Mouse (Mus musculus) CH12.LX (cell line): Measurements from ENCODE around the gene Acaa1a. TPM values are rescaled to one million over a fixed set of nuclear protein-coding genes. Genes with fewer than 3 reads are reported as not detected.

Experiments used
- DNase-seq: peaks from one replicate; pipeline ENCODE4 v3.0.0-alpha.2; 2013; ENCODE audit errors: extremely low read depth
- H3K27ac ChIP-seq: 2 replicates; pipeline ENCODE4 v1.5.1; 2012; ENCODE audit warnings: low read depth, mild to moderate bottlenecking, control low read depth, moderate library complexity; ENCODE audit not compliant: insufficient read depth
- H3K27me3 ChIP-seq: replicated peaks from 2 replicates; pipeline ENCODE3; 2012; ENCODE audit warnings: inconsistent platforms
- H3K36me3 ChIP-seq, 2 experiments: replicated peaks in 1 of 2; 2 replicates each; pipeline versions ENCODE3 to v1.6.1; 2012; ENCODE audit warnings: inconsistent platforms in 1 of 2, low read length in 1 of 2, mild to moderate bottlenecking in 1 of 2, mixed read lengths in 1 of 2, moderate library complexity in 1 of 2; ENCODE audit not compliant: control insufficient read depth in 1 of 2, insufficient read depth in 1 of 2
- H3K4me1 ChIP-seq, 2 experiments: 2 replicates each; pipeline ENCODE4 v1.6.1; 2012; ENCODE audit warnings: inconsistent platforms in 1 of 2, moderate library complexity in 1 of 2; ENCODE audit not compliant: insufficient read depth in 2 of 2, control insufficient read depth in 1 of 2
- H3K4me2 ChIP-seq: 2 replicates; pipeline ENCODE4 v1.6.1; 2012; ENCODE audit warnings: low read depth, mild to moderate bottlenecking, control low read depth; ENCODE audit not compliant: poor library complexity, insufficient read depth, severe bottlenecking
- H3K4me3 ChIP-seq, 3 experiments: fragments of 150-350 bp in 1 of 3; sonication (generic) in 1 of 3; replicated peaks in 1 of 3; 2 replicates each; pipeline versions ENCODE3 to v1.5.1; 2011 to 2012; ENCODE audit warnings: low read depth in 2 of 3, low read length in 2 of 3, mild to moderate bottlenecking in 2 of 3, moderate library complexity in 2 of 3, control low read depth in 1 of 3, improper control_type of control experiment in 1 of 3, inconsistent platforms in 1 of 3, mixed read lengths in 1 of 3; ENCODE audit not compliant: poor library complexity in 1 of 3
- H3K79me2 ChIP-seq: replicated peaks from 2 replicates; pipeline ENCODE4 v1.6.1; 2012; ENCODE audit warnings: mild to moderate bottlenecking, moderate library complexity; ENCODE audit not compliant: control insufficient read depth, poor library complexity, insufficient read depth, severe bottlenecking; ENCODE audit errors: extremely low read depth
- H3K9ac ChIP-seq: 2 replicates; pipeline ENCODE4 v1.6.1; 2012; ENCODE audit warnings: low read depth, mild to moderate bottlenecking, control low read depth, moderate library complexity; ENCODE audit not compliant: insufficient read depth
- H3K9me3 ChIP-seq: replicated peaks from 2 replicates; pipeline ENCODE3; 2012; ENCODE audit warnings: low read length, inconsistent platforms, mixed read lengths
- BHLHE40 ChIP-seq: IDR thresholded peaks from 2 replicates; pipeline ENCODE4 v1.6.1; 2011; ENCODE audit warnings: mild to moderate bottlenecking, low read depth, low read length, improper control_type of control experiment
- CHD1 ChIP-seq: IDR thresholded peaks from 2 replicates; pipeline ENCODE4 v1.6.1; 2012; ENCODE audit warnings: low read depth, low read length, improper control_type of control experiment, inconsistent platforms
- CHD2 ChIP-seq: IDR thresholded peaks from 2 replicates; pipeline ENCODE4 v1.6.1; 2011; ENCODE audit warnings: low read length, improper control_type of control experiment
- CTCF ChIP-seq, 2 experiments: IDR thresholded peaks in 1 of 2; conservative IDR thresholded peaks in 1 of 2; 2 replicates each; pipeline ENCODE4 v1.5.1; 2011 to 2012; ENCODE audit warnings: low read depth in 2 of 2, low read length in 2 of 2, improper control_type of control experiment in 1 of 2, inconsistent platforms in 1 of 2, mild to moderate bottlenecking in 1 of 2, moderate library complexity in 1 of 2
- E2F4 ChIP-seq: IDR thresholded peaks from 2 replicates; pipeline ENCODE4 v1.6.1; 2011; ENCODE audit warnings: low read depth, low read length, improper control_type of control experiment; ENCODE audit not compliant: insufficient replicate concordance
- EP300 ChIP-seq: IDR thresholded peaks from 2 replicates; pipeline ENCODE4 v1.6.1; 2011; ENCODE audit warnings: low read length, improper control_type of control experiment
- ETS1 ChIP-seq: conservative IDR thresholded peaks from 2 replicates; pipeline ENCODE4 v1.6.1; 2012; ENCODE audit warnings: low read depth, mild to moderate bottlenecking, inconsistent platforms, low read length, improper control_type of control experiment, moderate library complexity
- GABPA ChIP-seq: IDR thresholded peaks from 2 replicates; pipeline ENCODE4 v1.6.1; 2012; ENCODE audit warnings: low read depth, low read length, improper control_type of control experiment, inconsistent platforms; ENCODE audit not compliant: insufficient replicate concordance
- IRF4 ChIP-seq: IDR thresholded peaks from 2 replicates; pipeline ENCODE4 v1.6.1; 2014; ENCODE audit warnings: low read depth, mild to moderate bottlenecking, inconsistent platforms, low read length, improper control_type of control experiment
- JUN ChIP-seq: IDR thresholded peaks from 2 replicates; pipeline ENCODE4 v1.6.1; 2011; ENCODE audit warnings: low read depth, mild to moderate bottlenecking, low read length, improper control_type of control experiment, moderate library complexity; ENCODE audit not compliant: insufficient read depth
- KAT2A ChIP-seq: IDR thresholded peaks from 2 replicates; pipeline ENCODE4 v1.6.1; 2012; ENCODE audit warnings: low read length, improper control_type of control experiment, inconsistent platforms; ENCODE audit not compliant: insufficient replicate concordance
- MAFK ChIP-seq: IDR thresholded peaks from 2 replicates; pipeline ENCODE4 v1.6.1; 2011; ENCODE audit warnings: low read length, improper control_type of control experiment; ENCODE audit not compliant: insufficient replicate concordance
- MAX ChIP-seq: IDR thresholded peaks from 2 replicates; pipeline ENCODE4 v1.6.1; 2011; ENCODE audit warnings: low read length, improper control_type of control experiment
- MAZ ChIP-seq: IDR thresholded peaks from 2 replicates; pipeline ENCODE4 v1.6.1; 2012; ENCODE audit warnings: low read depth, mild to moderate bottlenecking, inconsistent platforms, low read length, improper control_type of control experiment, moderate library complexity
- MEF2A ChIP-seq: IDR thresholded peaks from 2 replicates; pipeline ENCODE4 v1.6.1; 2014; ENCODE audit warnings: low read depth, mild to moderate bottlenecking, inconsistent platforms, low read length, improper control_type of control experiment, borderline replicate concordance
- MXI1 ChIP-seq: IDR thresholded peaks from 2 replicates; pipeline ENCODE4 v1.6.1; 2011; ENCODE audit warnings: mild to moderate bottlenecking, low read depth, low read length, improper control_type of control experiment
- MYC ChIP-seq: IDR thresholded peaks from 2 replicates; pipeline ENCODE4 v1.6.1; 2011; ENCODE audit warnings: low read depth, mild to moderate bottlenecking, improper control_type of control experiment, low read length
- NELFE ChIP-seq: IDR thresholded peaks from 2 replicates; pipeline ENCODE4 v1.6.1; 2011; ENCODE audit warnings: low read depth, low read length, improper control_type of control experiment
- NRF1 ChIP-seq: IDR thresholded peaks from 2 replicates; pipeline ENCODE4 v1.6.1; 2014; ENCODE audit warnings: low read depth, mild to moderate bottlenecking, inconsistent platforms, low read length, improper control_type of control experiment, moderate library complexity
- PAX5 ChIP-seq: IDR thresholded peaks from 2 replicates; pipeline ENCODE4 v1.6.1; 2012; ENCODE audit warnings: low read length, inconsistent platforms, mixed read lengths
- POLR2A ChIP-seq: IDR thresholded peaks from 2 replicates; pipeline ENCODE4 v1.6.1; 2011; ENCODE audit warnings: low read depth, mild to moderate bottlenecking, improper control_type of control experiment, low read length
- POLR2AphosphoS2 ChIP-seq: IDR thresholded peaks from 2 replicates; pipeline ENCODE4 v1.6.1; 2011; ENCODE audit warnings: low read depth, low read length, improper control_type of control experiment
- RCOR1 ChIP-seq: conservative IDR thresholded peaks from 2 replicates; pipeline ENCODE4 v1.6.1; 2012; ENCODE audit warnings: low read depth, mild to moderate bottlenecking, inconsistent platforms, low read length, improper control_type of control experiment
- SIN3A ChIP-seq: IDR thresholded peaks from 2 replicates; pipeline ENCODE4 v1.6.1; 2012; ENCODE audit warnings: low read length, improper control_type of control experiment, inconsistent platforms
- SMC3 ChIP-seq: IDR thresholded peaks from 2 replicates; pipeline ENCODE4 v1.6.1; 2011; ENCODE audit warnings: low read depth, low read length, improper control_type of control experiment
- TBP ChIP-seq: conservative IDR thresholded peaks from 2 replicates; pipeline ENCODE4 v1.6.1; 2011; ENCODE audit warnings: low read depth, low read length, improper control_type of control experiment
- TCF12 ChIP-seq: IDR thresholded peaks from 2 replicates; pipeline ENCODE4 v1.6.1; 2014; ENCODE audit warnings: low read depth, mild to moderate bottlenecking, inconsistent platforms, low read length, improper control_type of control experiment
- UBTF ChIP-seq: IDR thresholded peaks from 2 replicates; pipeline ENCODE4 v1.6.1; 2012; ENCODE audit warnings: low read depth, mild to moderate bottlenecking, inconsistent platforms, low read length, improper control_type of control experiment, moderate library complexity
- USF1 ChIP-seq: IDR thresholded peaks from 2 replicates; pipeline ENCODE4 v1.6.1; 2014; ENCODE audit warnings: low read depth, mild to moderate bottlenecking, inconsistent platforms, low read length, improper control_type of control experiment
- USF2 ChIP-seq: conservative IDR thresholded peaks from 2 replicates; pipeline ENCODE4 v1.6.1; 2011; ENCODE audit warnings: low read depth, low read length, improper control_type of control experiment
- ZMIZ1 ChIP-seq: IDR thresholded peaks from 2 replicates; pipeline ENCODE4 v1.6.1; 2012; ENCODE audit warnings: low read depth, mild to moderate bottlenecking, inconsistent platforms, low read length, improper control_type of control experiment
- ZNF384 ChIP-seq: IDR thresholded peaks from 2 replicates; pipeline ENCODE4 v1.6.1; 2012; ENCODE audit warnings: low read depth, low read length, improper control_type of control experiment, inconsistent platforms
- dilution Hi-C: fragments of 300-500 bp; cut with MboI; formaldehyde crosslinking; loops from 2 replicates; pipeline ENCODE4 v1.14.3; 2020; ENCODE audit warnings: low sequenced_read_pairs; ENCODE audit not compliant: extremely low pct_unique_long_range_greater_than_20kb, extremely low pct_ligation_motif_present
- in situ Hi-C: fragments of 300-500 bp; cut with MboI; formaldehyde crosslinking; loops from 3 replicates; pipeline ENCODE4 v1.14.3; 2019; ENCODE audit warnings: low sequenced_read_pairs, low pct_ligation_motif_present, low pct_unique_long_range_greater_than_20kb, mixed read lengths
- polyA plus RNA-seq: library from polyadenylated mRNA; unstranded; fragments of >175 nt; gene quantifications from 2 replicates; pipeline ENCODE4 v1.2.1, GENCODE M21; 2012; ENCODE audit warnings: low read depth; ENCODE audit not compliant: insufficient read length
- total RNA-seq, 2 experiments: library from RNA; depleted of rRNA; stranded (reverse); fragments of 300-350 nt in 1 of 2; fragments of >200 nt in 1 of 2; gene quantifications; 2 replicates each; pipeline ENCODE4 v1.2.3; 2012 to 2014

Gene Acaa1a
- total and polyA plus RNA-seq, 3 experiments: 22.4 to 57.8 (median 24.4) TPM

DNA sequence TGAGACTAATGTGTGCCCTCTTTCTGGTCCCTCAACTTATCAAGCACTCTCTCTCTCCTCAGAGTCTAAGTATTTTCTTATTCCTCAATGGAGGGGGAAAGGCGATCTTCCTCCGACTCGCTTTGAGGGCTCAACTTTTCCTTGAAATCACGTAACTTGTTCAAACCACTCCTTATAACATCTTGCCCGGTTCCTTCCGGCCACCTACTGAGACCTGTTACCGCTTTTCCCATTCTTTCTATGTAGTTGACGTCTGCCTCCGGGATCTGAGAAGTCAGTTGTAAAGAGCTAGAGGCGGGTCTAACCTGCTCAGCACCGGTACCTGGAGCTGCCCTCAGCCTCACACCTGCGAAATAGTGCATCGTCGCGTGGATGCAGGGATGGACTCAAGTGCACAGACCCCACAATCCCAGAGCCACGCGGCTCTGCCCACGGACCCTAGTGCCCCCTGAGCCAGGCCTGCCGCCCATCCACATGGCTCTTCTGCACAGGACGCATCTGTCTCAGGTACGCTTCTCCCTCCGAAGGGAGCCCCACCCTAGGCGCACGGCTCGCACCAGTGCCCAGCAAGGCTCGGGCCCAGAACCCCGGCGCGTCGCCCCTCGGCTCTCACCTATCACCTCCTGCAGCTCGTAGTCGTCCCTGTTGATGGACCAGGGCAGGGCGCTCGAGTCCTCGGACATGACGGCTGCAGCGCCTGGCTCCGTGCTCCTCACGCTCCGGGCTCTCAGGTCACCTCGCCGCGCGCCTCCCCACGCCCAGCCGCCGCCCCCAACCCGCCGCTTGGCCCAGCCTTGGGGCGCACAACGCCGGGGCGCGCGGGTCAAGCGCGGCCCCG, 17.9 kb upstream of the Acaa1a start (continued):
- no peak for TF ChIP-seq E2F4

DNA sequence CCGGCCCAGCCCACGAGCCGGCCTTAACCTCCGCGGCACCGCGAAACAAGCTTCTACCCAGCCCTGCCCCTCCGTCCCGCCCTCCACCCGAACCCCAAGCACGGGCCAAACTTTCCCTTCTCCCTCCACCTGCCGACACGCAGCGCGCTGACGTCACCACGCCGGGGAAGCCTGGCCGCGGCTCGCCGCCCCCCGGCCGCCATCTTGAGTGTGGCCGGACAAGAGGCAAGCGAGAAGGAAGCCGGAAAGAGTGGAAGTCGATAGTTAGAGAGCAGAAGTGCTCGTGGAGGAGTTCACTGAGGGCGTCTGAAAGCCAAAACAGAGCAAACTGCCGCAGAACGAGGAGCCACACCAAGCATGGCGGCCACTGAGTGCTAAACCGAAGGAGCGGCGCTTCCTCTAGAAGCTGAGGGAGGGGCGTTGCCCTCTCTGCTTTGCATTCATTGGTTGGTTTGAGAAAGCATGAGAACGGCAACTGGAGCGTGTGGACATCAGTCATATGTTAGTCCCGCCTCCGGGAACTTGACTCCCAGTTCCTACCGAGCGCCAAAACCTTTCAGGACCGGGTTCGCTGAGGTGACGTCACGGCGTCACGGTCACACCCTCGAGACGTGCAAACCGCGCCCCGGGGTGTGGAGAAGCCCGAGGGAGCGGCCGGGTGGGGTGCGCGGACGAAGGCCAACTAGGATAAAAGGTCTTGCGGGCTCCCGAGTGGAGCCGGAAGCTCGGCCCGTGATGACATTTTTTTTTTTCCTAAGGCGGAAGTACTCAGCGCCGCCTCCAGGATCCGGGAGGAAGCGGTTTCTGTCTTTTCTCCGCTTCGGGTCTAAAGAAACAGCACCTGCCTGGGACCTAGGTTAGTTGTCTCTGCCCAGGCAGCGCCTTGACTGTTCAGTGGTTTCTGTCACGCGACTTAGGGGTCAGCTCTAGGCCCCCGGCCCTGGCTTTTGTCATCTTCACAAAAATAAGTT, 16.9 kb upstream of the Acaa1a start, which contains the start of gene Oxsr1:
Gene Oxsr1, minus strand, starts transcription at position 139 of the 971 bp plus-strand sequence.
- peak; percentile 99 for DNase-seq
- peak within 1 kb of the TSS; percentile 83 for H3K27ac ChIP-seq
- peaks cover 2 to 23% of the 10 kb centered on the region in 2 experiments; a peak in 2 of 4 replicates for H3K4me1 ChIP-seq
- dilution Hi-C loops: no loop called here
- peak within 1 kb of the TSS; percentile 84 for H3K9ac ChIP-seq
- H3K4me2 ChIP-seq: peak within 1 kb of the TSS; percentile 88
- no peaks in the 10 kb centered on the region for H3K9me3 ChIP-seq
- H3K79me2 ChIP-seq: peaks cover 9% of the 10 kb centered on the region; the same call in 1 of the 2 replicates
- H3K36me3 ChIP-seq: peaks cover 2 to 12% of the 10 kb centered on the region in 2 experiments
- H3K4me3 ChIP-seq: peak within 1 kb of the TSS; percentile 52 to 84 (median 75)
- no peaks in the 10 kb centered on the region for H3K27me3 ChIP-seq
- in situ Hi-C loops: no loop called here
- TF ChIP-seq POLR2AphosphoS2: no peak
- no peak; the same call in 1 of the 2 replicates for TF ChIP-seq KAT2A
- TF ChIP-seq POLR2A: peak; percentile 82
- no peak for TF ChIP-seq USF1
- TF ChIP-seq NRF1: peak; percentile 86
- peak; percentile 68 for TF ChIP-seq TCF12
- TF ChIP-seq ETS1: peak; percentile 76
- no peak for TF ChIP-seq PAX5
- TF ChIP-seq IRF4: peak; percentile 77
- TF ChIP-seq MEF2A: peak; percentile 63
- TF ChIP-seq MYC: peak; percentile 57; the same call in 1 of the 2 replicates
- 0 out of 2 replicates have a peak, but pooled peaks have one; percentile 20 for TF ChIP-seq E2F4
- TF ChIP-seq MAZ: no peak
- TF ChIP-seq MAFK: no peak
- TF ChIP-seq RCOR1: peak; percentile 89
- TF ChIP-seq SMC3: 0 out of 2 replicates have a peak, but pooled peaks have one; percentile 11
- TF ChIP-seq CTCF (conservative IDR thresholded peaks at IDR 0.05 in 1 of 2, IDR thresholded peaks at IDR 0.05 in 1 of 2; ENCODE audit: low read depth in 2 of 2, low read length in 2 of 2): peak in 1 of 2 experiments; percentile 65; a peak in 2 of 4 replicates
- TF ChIP-seq JUN: peak; percentile 10; the same call in 1 of the 2 replicates
- no peak for TF ChIP-seq UBTF
- peak; percentile 87 for TF ChIP-seq NELFE
- TF ChIP-seq BHLHE40: peak; percentile 94
- peak; percentile 71 for TF ChIP-seq MAX
- TF ChIP-seq ZMIZ1: peak; percentile 50; the same call in 1 of the 2 replicates
- peak; percentile 54 for TF ChIP-seq MXI1
- TF ChIP-seq TBP: peak; percentile 81; the same call in 1 of the 2 replicates
- peak; percentile 99 for TF ChIP-seq ZNF384
- TF ChIP-seq CHD1: peak; percentile 88
- TF ChIP-seq GABPA: no peak; the same call in 1 of the 2 replicates
- peak; percentile 81 for TF ChIP-seq SIN3A
- peak; percentile 93 for TF ChIP-seq CHD2
- TF ChIP-seq EP300: peak; percentile 57
- TF ChIP-seq USF2: no peak
